In genomic region chr8:34530046-34530445, GRCm38 (mm10) we compare ENCODE assay signal across 18 mouse cellular contexts.
A peak's percentile ranks its signal among the peaks of the same experiment; 100 is the strongest.
DNase-seq lines count a peak whose midpoint lies in the region; ATAC-seq and TF ChIP-seq lines count a peak whose summit lies in the region.
"Had no signal": no experiment of that assay in that cellular context is flagged by ENCODE, and none has a peak within 500 bp of the region (broad histone marks: within the 10 kb centered on the region; RNA-seq: fewer than 3 reads in every experiment).

No protein-coding gene starts in this region.

- DNase-seq in lung, postnatal 0 days (ENCODE audit: low spot score), result peak; percentile 42
- DNase-seq in lung, postnatal 14 days, result no peak
- DNase-seq in 416B (ENCODE audit: low read depth) (peak; percentile 92), adipocyte (ENCODE audit: low spot score) (no peak)
- peak; percentile 30 for DNase-seq in adrenal gland, adult 8-10 months
- DNase-seq in large intestine, adult 2 months (ENCODE audit: low read depth, low spot score), result peak; percentile 73
- DNase-seq in thymus, postnatal 14 days, result no peak
- DNase-seq: right cerebral cortex, postnatal 14 days had no signal

- TF ChIP-seq EP300 in lung, postnatal 0 days (IDR thresholded peaks at IDR 0.05), result no peak

- TF ChIP-seq CTCF in lung, postnatal 0 days (IDR thresholded peaks at IDR 0.05), result no peak

- no peak overlapping the region for H3K4me2 ChIP-seq in lung, postnatal 0 days (replicated peaks; ENCODE audit: low read depth, low read length)
- no peak overlapping the region for H3K4me2 ChIP-seq in hindbrain, embryonic 13.5 days
- H3K4me2 ChIP-seq: embryonic facial prominence, embryonic 15.5 days; forebrain, embryonic 12.5 days; heart, embryonic 13.5 days; limb, embryonic 12.5 days; midbrain, embryonic 12.5 days had no signal

- H3K9me3 ChIP-seq in lung, postnatal 0 days (ENCODE audit: low read length), result no peaks in the 10 kb centered on the region
- H3K9me3 ChIP-seq in hindbrain, embryonic 13.5 days, result no peaks in the 10 kb centered on the region
- H3K9me3 ChIP-seq: embryonic facial prominence, embryonic 15.5 days; forebrain, embryonic 12.5 days; heart, embryonic 13.5 days; limb, embryonic 12.5 days; midbrain, embryonic 12.5 days had no signal

- 0 out of 2 replicates have a peak, but pooled peaks have one; percentile 23 for ATAC-seq in lung, postnatal 0 days
- ATAC-seq in hindbrain, embryonic 13.5 days (ENCODE audit: low FRiP score), result no peak
- ATAC-seq: Patski had no signal

- H3K27me3 ChIP-seq in lung, postnatal 0 days (replicated peaks; ENCODE audit: insufficient read depth, low read length), result no peaks in the 10 kb centered on the region
- H3K27me3 ChIP-seq in hindbrain, embryonic 13.5 days, result no peaks in the 10 kb centered on the region
- H3K27me3 ChIP-seq: CH12.LX; embryonic facial prominence, embryonic 15.5 days; heart, embryonic 13.5 days; limb, embryonic 12.5 days; midbrain, embryonic 12.5 days; Patski had no signal

- no peak overlapping the region for H3K4me3 ChIP-seq in lung, postnatal 0 days (ENCODE audit: low read depth, low read length)
- H3K4me3 ChIP-seq in hindbrain, embryonic 13.5 days, result no peak overlapping the region
- H3K4me3 ChIP-seq: embryonic facial prominence, embryonic 15.5 days; forebrain, embryonic 12.5 days; heart, embryonic 13.5 days; layer of hippocampus, adult 2 months; limb, embryonic 12.5 days; midbrain, embryonic 12.5 days had no signal

- H3K36me3 ChIP-seq in lung, postnatal 0 days (ENCODE audit: insufficient read depth, low read length), result no peaks in the 10 kb centered on the region
- H3K36me3 ChIP-seq in hindbrain, embryonic 13.5 days, result no peaks in the 10 kb centered on the region
- H3K36me3 ChIP-seq: embryonic facial prominence, embryonic 15.5 days; forebrain, embryonic 12.5 days; heart, embryonic 13.5 days; limb, embryonic 12.5 days; midbrain, embryonic 12.5 days had no signal

- WGBS in lung, postnatal 0 days, result 38% methylated on average over 5 of the region's 5 CpGs
- WGBS in large intestine, adult 2 months, result 7% methylated on average over 5 of the region's 5 CpGs
- WGBS in hindbrain, embryonic 13.5 days, result 81% methylated on average over 5 of the region's 5 CpGs

- no peak overlapping the region for H3K9ac ChIP-seq in lung, postnatal 0 days (replicated peaks; ENCODE audit: low read depth)
- no peak overlapping the region for H3K9ac ChIP-seq in hindbrain, embryonic 13.5 days
- H3K9ac ChIP-seq: embryonic facial prominence, embryonic 15.5 days; forebrain, embryonic 12.5 days; heart, embryonic 13.5 days; limb, embryonic 12.5 days; liver, embryonic 14.5 days; midbrain, embryonic 12.5 days had no signal

- no peaks in the 10 kb centered on the region; the same call in 1 of the 2 replicates for H3K4me1 ChIP-seq in lung, postnatal 0 days (ENCODE audit: insufficient read depth, low read depth, low read length)
- H3K4me1 ChIP-seq in hindbrain, embryonic 13.5 days (replicated peaks), result no peaks in the 10 kb centered on the region
- H3K4me1 ChIP-seq: forebrain, embryonic 12.5 days; midbrain, embryonic 12.5 days had no signal

- H3K27ac ChIP-seq in lung, postnatal 0 days (ENCODE audit: low read length), result no peak overlapping the region
- no peak overlapping the region for H3K27ac ChIP-seq in hindbrain, embryonic 13.5 days
- H3K27ac ChIP-seq: embryonic facial prominence, embryonic 15.5 days; forebrain, embryonic 12.5 days; heart, embryonic 13.5 days; layer of hippocampus, adult 2 months; limb, embryonic 12.5 days; liver, embryonic 14.5 days; midbrain, embryonic 12.5 days had no signal

Comparison
In these comparisons a context has a peak if more than half of its experiments do, and no peak if none do; other contexts are left out.
1. DNase-seq: peak in lung, postnatal 0 days (single experiment), 416B (single experiment), adrenal gland, adult 8-10 months (single experiment) and large intestine, adult 2 months (single experiment); none in lung, postnatal 14 days (single experiment), thymus, postnatal 14 days (single experiment) and adipocyte (single experiment).